Mouse (Mus musculus) ES-CJ7 (cell line): ENCODE data around the gene Gm44965.

Experiments
- DNase-seq: peaks from one replicate; pipeline ENCODE4 v3.0.0; 2011; ENCODE audit warnings: low read depth, low spot score

The Gm44965 gene

GRCm38 (mm10) chr6:48593158-48594042 lies at the start of gene Gm44965, which contains the start of gene Repin1:
Gene Gm44965 (plus strand): TSS chr6:48593941.
Gene Repin1 (plus strand): TSS chr6:48593883.
- DNase-seq: peak; percentile 78

- no peak for DNase-seq
These were observed 48.5 kb upstream of the Gm44965 start for GRCm38 (mm10) chr6:48545251-48545650.

GRCm38 (mm10) chr6:48546271-48546670 lies 47.5 kb upstream of the Gm44965 start:
- DNase-seq: peak; percentile 57

GRCm38 (mm10) chr6:48546858-48547257 lies 46.9 kb upstream of the Gm44965 start:
- no peak for DNase-seq

GRCm38 (mm10) chr6:48548314-48548713 lies 45.4 kb upstream of the Gm44965 start:
- no peak for DNase-seq

GRCm38 (mm10) chr6:48552918-48553317 lies 40.8 kb upstream of the Gm44965 start:
- DNase-seq: peak; percentile 97

- no peak for DNase-seq
These were observed 39.9 kb upstream of the Gm44965 start for GRCm38 (mm10) chr6:48553819-48554218.

- peak; percentile 95 for DNase-seq
These were observed 39.2 kb upstream of the Gm44965 start, which contains the start of gene Lrrc61 for GRCm38 (mm10) chr6:48554280-48555103. Gene Lrrc61 (plus strand): TSS chr6:48554796.

- DNase-seq: peak; percentile 79
These were observed 38.4 kb upstream of the Gm44965 start for GRCm38 (mm10) chr6:48555104-48555890.

- DNase-seq: no peak
These were observed 37.8 kb upstream of the Gm44965 start for GRCm38 (mm10) chr6:48555956-48556355.

- DNase-seq: no peak
These were observed 27.9 kb upstream of the Gm44965 start for GRCm38 (mm10) chr6:48565693-48566310.

- no peak for DNase-seq
These were observed 27.4 kb upstream of the Gm44965 start for GRCm38 (mm10) chr6:48566312-48566711.

GRCm38 (mm10) chr6:48568036-48568984 lies 25.4 kb upstream of the Gm44965 start:
- no peak for DNase-seq

- DNase-seq: no peak
These were observed 24.5 kb upstream of the Gm44965 start for GRCm38 (mm10) chr6:48569065-48569807.

GRCm38 (mm10) chr6:48572014-48572413 lies 21.7 kb upstream of the Gm44965 start:
- DNase-seq: no peak

- no peak for DNase-seq
These were observed 21.1 kb upstream of the Gm44965 start, which contains the start of gene Rarres2 for GRCm38 (mm10) chr6:48572572-48573061. Gene Rarres2 (minus strand): TSS chr6:48572789.

GRCm38 (mm10) chr6:48573280-48573679 lies 20.5 kb upstream of the Gm44965 start:
- DNase-seq: no peak

- DNase-seq: no peak
These were observed 19.8 kb upstream of the Gm44965 start for GRCm38 (mm10) chr6:48573981-48574380.

- DNase-seq: no peak
These were observed 15.0 kb upstream of the Gm44965 start for GRCm38 (mm10) chr6:48578736-48579135.
